Mouse (Mus musculus) kidney, postnatal 0 days (tissue): ENCODE measurements around the gene Mast4. TPM values are rescaled to one million over a fixed set of nuclear protein-coding genes. Genes with fewer than 3 reads are reported as not detected.

Experiments used
- ATAC-seq: fragments of 200-750 bp; cut with Nextera tagmentation; replicated peaks from 2 replicates; pipeline ENCODE4 v1.8.0; 2017; ENCODE audit warnings: low read depth, moderate number of reproducible peaks, moderate TSS enrichment, moderate library complexity; ENCODE audit not compliant: low FRiP score
- DNase-seq: peaks from one replicate; pipeline ENCODE4 v3.0.0-alpha.2; 2016; ENCODE audit warnings: low spot score
- H3K27ac ChIP-seq: fragments of 300-500 bp; sonication (generic); 2 replicates; pipeline ENCODE4 v1.5.1; 2014; ENCODE audit warnings: mild to moderate bottlenecking
- H3K27me3 ChIP-seq: fragments of 300-500 bp; sonication (generic); 2 replicates; pipeline ENCODE4 v1.6.1; 2014; ENCODE audit warnings: low read length, mixed read lengths; ENCODE audit not compliant: insufficient read depth
- H3K36me3 ChIP-seq: fragments of 300-500 bp; sonication (generic); 2 replicates; pipeline ENCODE4 v1.6.1; 2014; ENCODE audit warnings: low read length, mixed read lengths; ENCODE audit not compliant: insufficient read depth
- H3K4me1 ChIP-seq: fragments of 300-500 bp; sonication (generic); replicated peaks from 2 replicates; pipeline ENCODE4 v1.6.1; 2014; ENCODE audit warnings: antibody characterized with exemption, low read length, mixed read lengths; ENCODE audit not compliant: insufficient read depth
- H3K4me2 ChIP-seq: fragments of 300-500 bp; sonication (generic); 2 replicates; pipeline ENCODE4 v1.6.1; 2014; ENCODE audit warnings: mild to moderate bottlenecking, low read length, moderate library complexity, mixed read lengths
- H3K4me3 ChIP-seq: fragments of 300-500 bp; sonication (generic); replicated peaks from 2 replicates; pipeline ENCODE4 v1.5.1; 2014; ENCODE audit warnings: low read depth, low read length
- H3K9ac ChIP-seq: fragments of 300-500 bp; sonication (generic); 2 replicates; pipeline ENCODE4 v1.6.1; 2014; ENCODE audit warnings: low read depth, low read length
- H3K9me3 ChIP-seq: fragments of 300-500 bp; sonication (generic); replicated peaks from 2 replicates; pipeline ENCODE4 v1.6.1; 2016; ENCODE audit warnings: low read length, inconsistent platforms, mixed read lengths
- CTCF ChIP-seq: IDR thresholded peaks from 2 replicates; pipeline ENCODE4 v1.5.1; 2016; ENCODE audit warnings: antibody characterized with exemption, low read depth, mild to moderate bottlenecking, moderate library complexity
- WGBS: fragments of 180-500 bp; shearing (Covaris S2); extraction: QIAGEN DNeasy Blood & Tissue Kit; methylation state at CpG from one replicate; pipeline ENCODE4 v1.1.7; 2014; 5-methylcytosine and 5-hydroxymethylcytosine counted together
- polyA plus RNA-seq: library from polyadenylated mRNA; unstranded; fragments of >200 nt; fragmentation: Nextera tagmentation; extraction: Ambion mirVana; gene quantifications from 2 replicates; pipeline ENCODE4 v1.2.1, GENCODE M21; 2015

Gene Mast4
- polyA plus RNA-seq, 1 experiment from 2014 or later = 10.6 TPM

DNA sequence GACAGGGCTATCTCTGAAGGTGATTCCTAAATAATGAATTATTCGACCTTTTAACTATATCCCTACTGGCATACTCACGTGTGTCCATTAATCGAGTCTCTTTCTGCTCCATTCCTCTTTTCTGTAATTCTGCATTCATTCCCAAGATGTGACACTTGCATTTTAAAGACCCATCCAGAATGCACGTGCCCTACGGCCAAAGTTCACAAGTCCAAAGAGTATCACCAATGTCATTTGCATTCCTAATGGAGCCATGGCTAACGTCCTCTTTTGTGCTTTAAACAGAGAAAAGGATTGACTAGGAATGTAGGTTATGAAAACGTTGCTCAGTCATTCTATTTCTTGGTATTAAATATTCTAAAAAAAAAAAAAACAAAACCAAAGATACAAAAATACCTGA lies 157.4 kb downstream of the Mast4 start:
- H3K9ac ChIP-seq = no peak overlapping the region
- no peaks in the 10 kb centered on the region for H3K27me3 ChIP-seq
- no peaks in the 10 kb centered on the region for H3K36me3 ChIP-seq
- no peak overlapping the region for H3K27ac ChIP-seq
- DNase-seq (no peak), ATAC-seq (no peak)
- no peak for TF ChIP-seq CTCF
- no peak overlapping the region for H3K4me2 ChIP-seq
- 73% methylated on average over 7 of the region's 7 CpGs for WGBS
- no peaks in the 10 kb centered on the region for H3K4me1 ChIP-seq
- no peak overlapping the region for H3K4me3 ChIP-seq
- no peaks in the 10 kb centered on the region for H3K9me3 ChIP-seq

GRCm38 (mm10) chr13:103174431-103174830 lies 159.9 kb downstream of the Mast4 start:
- no peaks in the 10 kb centered on the region for H3K36me3 ChIP-seq
- H3K4me3 ChIP-seq = no peak overlapping the region
- no peak overlapping the region for H3K4me2 ChIP-seq
- ATAC-seq (no peak), DNase-seq (no peak)
- no peak for TF ChIP-seq CTCF
- WGBS = 71% methylated on average over 5 of the region's 5 CpGs
- H3K4me1 ChIP-seq = no peaks in the 10 kb centered on the region
- no peaks in the 10 kb centered on the region for H3K27me3 ChIP-seq
- H3K9me3 ChIP-seq = no peaks in the 10 kb centered on the region
- no peak overlapping the region for H3K27ac ChIP-seq
- H3K9ac ChIP-seq = no peak overlapping the region

DNA sequence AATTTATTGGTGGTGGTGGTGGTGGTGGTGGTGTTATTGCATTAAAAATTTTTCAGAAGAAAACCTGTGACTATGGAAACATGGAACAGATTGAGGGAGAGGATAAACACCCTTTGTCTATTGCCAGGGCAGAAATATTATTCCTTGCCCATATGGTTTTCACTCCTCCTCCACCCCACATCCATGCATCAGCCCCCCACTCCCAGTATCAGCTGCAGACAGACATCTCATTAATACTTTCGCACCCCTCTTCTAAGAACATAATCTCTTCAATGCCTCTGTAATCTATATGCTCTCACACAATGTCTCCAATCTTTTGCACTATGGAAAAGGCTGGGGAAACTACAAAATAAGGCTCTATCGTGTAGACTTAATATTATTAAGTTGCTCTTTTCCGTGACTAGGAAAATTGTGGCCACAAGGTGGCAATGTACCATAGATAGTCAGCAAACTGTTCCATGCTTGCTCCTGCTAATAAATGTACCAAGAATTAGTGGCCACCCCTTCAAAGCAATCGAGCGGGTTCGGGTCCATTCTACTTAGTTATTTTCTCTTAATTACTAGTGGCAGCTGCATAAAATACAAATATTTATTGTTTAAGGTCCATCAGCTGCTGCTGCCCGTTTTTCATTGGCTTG lies 160.6 kb downstream of the Mast4 start:
- Histone ChIP-seq H3K9me3 (no peaks in the 10 kb centered on the region), H3K27me3 (no peaks in the 10 kb centered on the region), H3K4me1 (no peaks in the 10 kb centered on the region), H3K36me3 (no peaks in the 10 kb centered on the region), H3K9ac (no peak overlapping the region), H3K4me3 (no peak overlapping the region), H3K4me2 (peak overlapping the region; percentile 26; the same call in 1 of the 2 replicates), H3K27ac (no peak overlapping the region)
- 19% methylated on average over 7 of the region's 7 CpGs for WGBS
- peak; percentile 89 for DNase-seq
- ATAC-seq = no peak
- peak; percentile 84 for TF ChIP-seq CTCF

DNA sequence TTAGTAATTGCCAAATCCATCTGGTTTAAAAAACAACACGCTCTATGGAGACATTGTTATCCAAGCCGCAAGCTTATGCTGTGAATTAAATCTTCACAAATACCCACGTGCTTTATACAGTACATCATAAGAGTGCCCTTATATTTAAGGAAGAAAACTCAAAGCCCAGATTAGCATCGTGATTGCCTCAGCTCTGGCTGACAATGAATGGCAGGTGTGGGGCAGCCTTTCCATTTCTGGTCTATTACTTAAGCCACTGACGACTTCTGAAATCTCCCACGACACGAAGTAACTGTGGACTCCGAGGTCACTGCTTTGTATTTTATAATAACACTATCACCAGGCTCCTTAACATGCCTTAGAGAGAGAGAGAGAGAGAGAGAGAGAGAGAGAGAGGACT lies 182.4 kb downstream of the Mast4 start:
- no peaks in the 10 kb centered on the region for H3K9me3 ChIP-seq
- DNase-seq (no peak), ATAC-seq (no peak)
- no peaks in the 10 kb centered on the region for H3K36me3 ChIP-seq
- H3K27ac ChIP-seq = no peak overlapping the region
- 83% methylated on average over 8 of the region's 8 CpGs for WGBS
- no peak overlapping the region for H3K9ac ChIP-seq
- TF ChIP-seq CTCF = no peak
- no peak overlapping the region for H3K4me2 ChIP-seq
- no peaks in the 10 kb centered on the region for H3K4me1 ChIP-seq
- no peaks in the 10 kb centered on the region for H3K27me3 ChIP-seq
- no peak overlapping the region for H3K4me3 ChIP-seq

GRCm38 (mm10) chr13:103151171-103151570 lies 183.1 kb downstream of the Mast4 start:
- DNase-seq (peak; percentile 6), ATAC-seq (no peak)
- no peaks in the 10 kb centered on the region for H3K9me3 ChIP-seq
- H3K9ac ChIP-seq = no peak overlapping the region
- H3K27ac ChIP-seq = no peak overlapping the region
- H3K4me1 ChIP-seq = no peaks in the 10 kb centered on the region
- WGBS = 58% methylated on average over 11 of the region's 11 CpGs
- H3K4me2 ChIP-seq = no peak overlapping the region
- no peaks in the 10 kb centered on the region for H3K36me3 ChIP-seq
- no peaks in the 10 kb centered on the region for H3K27me3 ChIP-seq
- no peak overlapping the region for H3K4me3 ChIP-seq
- TF ChIP-seq CTCF = no peak

DNA sequence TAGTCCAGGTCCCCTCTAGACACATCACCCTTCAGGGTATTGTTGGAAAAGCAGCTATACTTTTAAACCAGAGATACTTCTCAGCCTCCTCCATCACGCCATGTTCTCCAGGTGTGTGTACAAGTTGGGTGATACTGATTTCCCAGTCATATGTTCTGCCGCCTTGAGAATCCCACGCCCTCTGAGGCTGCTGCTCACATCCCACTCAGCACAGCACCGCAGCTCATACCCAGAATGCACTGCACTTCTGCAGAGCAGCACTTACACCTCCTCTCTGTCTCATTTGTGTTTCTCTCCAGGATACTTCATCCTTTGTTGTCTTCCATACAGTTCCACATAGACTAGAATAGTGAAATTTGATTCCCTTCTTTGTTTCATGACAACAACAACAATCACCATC lies 183.6 kb downstream of the Mast4 start:
- no peak for DNase-seq
- no peak overlapping the region for H3K4me2 ChIP-seq
- H3K4me3 ChIP-seq = no peak overlapping the region

GRCm38 (mm10) chr13:103149415-103149814 lies 184.9 kb downstream of the Mast4 start:
- WGBS = 68% methylated on average over 7 of the region's 7 CpGs
- H3K36me3 ChIP-seq = no peaks in the 10 kb centered on the region
- no peak for DNase-seq
- no peaks in the 10 kb centered on the region for H3K27me3 ChIP-seq
- H3K9ac ChIP-seq = no peak overlapping the region
- ATAC-seq = no peak
- H3K4me3 ChIP-seq = no peak overlapping the region
- H3K27ac ChIP-seq = no peak overlapping the region
- H3K4me1 ChIP-seq = no peaks in the 10 kb centered on the region
- no peak overlapping the region for H3K4me2 ChIP-seq
- H3K9me3 ChIP-seq = no peaks in the 10 kb centered on the region
- TF ChIP-seq CTCF = no peak

More for the DNA sequence above, 183.6 kb downstream of the Mast4 start:
- H3K36me3 ChIP-seq = no peaks in the 10 kb centered on the region
- no peak overlapping the region for H3K9ac ChIP-seq
- no peaks in the 10 kb centered on the region for H3K4me1 ChIP-seq
- no peaks in the 10 kb centered on the region for H3K9me3 ChIP-seq
- no peak for ATAC-seq
- 91% methylated on average over 4 of the region's 4 CpGs for WGBS
- no peak for TF ChIP-seq CTCF
- no peak overlapping the region for H3K27ac ChIP-seq
- no peaks in the 10 kb centered on the region for H3K27me3 ChIP-seq
